Mouse (Mus musculus) lung, adult 18-20 months (tissue): ENCODE data around the gene Trpm2.
A peak's percentile ranks its signal among the peaks of the same experiment; 100 is the strongest.
"Not testable (repeated sequence)": the region's sequence is repeated elsewhere in the genome, so short reads cannot be mapped to it uniquely, and the experiment has no call there.

ENCODE experiments used
- DNase-seq, 2 experiments: peaks; one replicate each; pipeline ENCODE4 v3.0.0; 2022; ENCODE audit warnings: mixed read lengths in 2 of 2

Gene Trpm2

DNA sequence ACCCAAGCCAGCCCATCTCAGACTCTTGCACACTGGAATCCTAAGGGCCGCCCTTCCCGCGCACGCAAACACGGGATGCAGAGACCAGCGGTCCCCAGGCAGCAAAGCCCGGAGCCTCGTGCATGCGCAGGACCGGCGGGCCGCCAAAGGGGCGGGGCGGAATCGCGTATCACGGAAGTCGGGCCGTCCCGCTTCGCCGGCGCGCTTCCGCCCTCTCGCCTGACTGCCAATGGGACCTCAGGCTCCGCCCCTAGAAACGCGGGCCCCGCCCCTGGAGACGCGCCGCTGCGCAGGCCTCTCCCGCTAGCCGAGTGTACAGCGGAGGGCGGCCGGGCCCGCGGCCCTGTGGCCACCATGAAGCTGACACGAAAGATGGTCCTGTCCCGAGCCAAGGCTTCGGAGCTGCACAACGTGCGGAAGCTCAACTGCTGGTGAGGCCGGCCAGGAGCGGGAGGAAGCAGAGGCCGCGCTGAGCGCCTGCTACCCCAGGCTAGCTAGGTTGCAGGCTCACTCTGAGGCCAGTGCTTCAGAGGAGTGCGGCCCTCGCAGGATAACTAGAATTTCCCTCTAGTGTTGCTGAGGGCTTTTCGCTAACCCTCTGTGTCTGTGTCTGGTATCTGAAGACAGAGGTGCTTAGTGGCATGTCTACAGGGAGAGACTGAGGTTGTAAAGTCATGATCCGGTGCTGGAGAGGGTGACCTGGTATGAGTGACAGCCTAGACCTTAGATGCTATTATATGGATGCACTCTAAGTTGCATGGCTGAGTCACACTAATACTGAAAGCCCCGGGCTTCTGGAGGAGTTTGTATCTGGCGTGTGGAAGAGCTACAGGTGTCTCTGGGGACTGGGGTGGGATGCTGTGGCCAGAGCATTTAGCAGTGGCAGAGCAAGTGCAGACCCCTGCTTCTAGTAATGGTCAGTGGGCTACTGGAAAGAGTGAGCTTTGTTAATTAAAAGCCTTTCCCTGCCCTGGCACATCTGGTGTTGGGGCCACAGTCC, 8.3 kb upstream of the Trpm2 start, which contains the start of gene 1810043G02Rik:
Gene 1810043G02Rik (plus strand): TSS at position 174 of the 1,000 bp plus-strand sequence.
- DNase-seq, result peak; percentile 98 to 99

DNA sequence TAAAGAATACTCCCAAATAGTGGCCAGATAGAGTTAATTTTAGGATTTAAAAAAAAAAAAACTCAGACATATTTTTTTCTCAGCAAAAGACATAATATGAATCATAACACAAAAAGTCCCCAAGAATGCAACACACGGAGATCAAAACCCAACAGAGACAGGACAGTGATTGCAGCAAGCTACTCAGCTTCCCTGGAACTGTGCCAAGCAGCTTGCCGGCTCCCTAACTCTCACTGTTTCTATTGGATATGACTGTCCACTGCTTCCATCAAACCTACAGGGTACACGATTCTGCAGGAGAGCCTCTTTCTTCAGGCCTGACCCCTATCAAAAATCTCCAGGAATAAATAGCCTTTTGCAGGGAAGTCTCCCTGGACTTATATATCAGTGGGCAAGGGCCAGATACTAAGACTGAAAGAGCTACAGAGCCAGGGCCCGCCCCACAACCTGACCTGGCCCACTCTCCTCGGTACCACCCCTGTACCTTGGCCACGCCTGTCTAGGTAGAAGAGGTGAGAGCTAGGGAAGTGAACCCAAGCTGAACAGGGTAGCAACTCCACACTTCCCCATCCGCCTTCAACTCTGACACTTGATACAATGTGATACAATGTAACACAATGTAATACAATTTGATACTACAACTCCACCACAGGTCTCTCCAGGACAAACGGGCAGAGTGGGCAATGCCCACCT, 6.2 kb upstream of the Trpm2 start:
- DNase-seq, result no peak

DNA sequence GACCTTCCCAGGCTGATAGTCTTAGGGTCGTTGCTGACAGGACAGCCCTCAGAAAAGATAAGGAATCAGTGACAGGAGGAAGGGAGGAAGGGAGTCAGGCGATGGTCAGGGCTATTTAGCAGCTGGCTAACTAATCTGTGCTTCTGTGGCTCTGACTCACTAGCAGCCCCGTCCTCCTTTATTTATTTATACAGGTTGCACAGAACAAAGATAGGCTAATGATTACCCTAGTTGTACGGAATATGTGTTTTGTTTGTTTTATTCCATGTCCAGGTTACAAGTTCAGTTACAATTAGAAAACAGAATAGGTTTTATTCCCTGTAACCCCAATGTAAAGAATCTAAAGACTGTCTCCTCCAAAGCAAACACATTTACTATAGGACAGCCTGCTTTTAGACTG, 5.3 kb upstream of the Trpm2 start:
- DNase-seq, result no peak

DNA sequence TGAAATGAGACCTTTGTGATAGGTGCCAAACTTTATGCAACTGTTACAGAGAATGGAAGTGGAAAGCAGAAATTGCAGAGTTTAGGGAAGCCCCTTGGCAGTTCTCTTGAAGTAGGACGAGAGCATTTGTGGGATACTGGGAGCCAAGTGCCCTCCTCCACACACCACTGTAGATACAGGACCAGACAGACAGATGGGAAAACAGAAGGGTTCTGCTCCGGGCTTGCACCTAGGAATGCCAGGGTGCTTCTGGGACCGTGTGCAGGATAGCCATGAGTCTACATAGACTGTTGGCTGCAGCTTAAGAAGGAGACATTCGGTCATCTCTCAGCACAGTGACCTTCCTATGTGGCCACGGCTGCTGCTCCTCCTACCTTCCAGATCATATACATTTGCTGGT, 4.4 kb upstream of the Trpm2 start:
- no peak for DNase-seq

DNA sequence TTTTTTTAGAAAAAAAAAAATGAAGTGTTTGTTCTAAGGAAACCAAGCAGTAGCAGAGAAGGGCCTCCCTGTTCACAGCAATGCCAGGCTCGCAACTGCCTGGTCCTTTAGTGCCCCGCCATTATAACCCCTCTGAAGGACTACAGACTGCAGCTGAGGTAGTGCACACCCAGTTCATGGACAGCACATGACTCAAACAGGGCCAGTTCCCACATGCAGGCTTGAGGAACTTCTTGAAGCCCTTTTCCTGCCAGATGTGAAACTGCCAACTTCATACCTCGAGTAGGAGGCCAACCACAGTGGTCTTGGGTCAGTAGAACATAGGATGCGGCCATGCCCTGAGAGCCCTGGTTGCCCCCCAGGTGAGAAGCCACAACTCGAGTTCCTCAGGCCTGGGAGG, 4.0 kb upstream of the Trpm2 start:
- DNase-seq, result no peak

DNA sequence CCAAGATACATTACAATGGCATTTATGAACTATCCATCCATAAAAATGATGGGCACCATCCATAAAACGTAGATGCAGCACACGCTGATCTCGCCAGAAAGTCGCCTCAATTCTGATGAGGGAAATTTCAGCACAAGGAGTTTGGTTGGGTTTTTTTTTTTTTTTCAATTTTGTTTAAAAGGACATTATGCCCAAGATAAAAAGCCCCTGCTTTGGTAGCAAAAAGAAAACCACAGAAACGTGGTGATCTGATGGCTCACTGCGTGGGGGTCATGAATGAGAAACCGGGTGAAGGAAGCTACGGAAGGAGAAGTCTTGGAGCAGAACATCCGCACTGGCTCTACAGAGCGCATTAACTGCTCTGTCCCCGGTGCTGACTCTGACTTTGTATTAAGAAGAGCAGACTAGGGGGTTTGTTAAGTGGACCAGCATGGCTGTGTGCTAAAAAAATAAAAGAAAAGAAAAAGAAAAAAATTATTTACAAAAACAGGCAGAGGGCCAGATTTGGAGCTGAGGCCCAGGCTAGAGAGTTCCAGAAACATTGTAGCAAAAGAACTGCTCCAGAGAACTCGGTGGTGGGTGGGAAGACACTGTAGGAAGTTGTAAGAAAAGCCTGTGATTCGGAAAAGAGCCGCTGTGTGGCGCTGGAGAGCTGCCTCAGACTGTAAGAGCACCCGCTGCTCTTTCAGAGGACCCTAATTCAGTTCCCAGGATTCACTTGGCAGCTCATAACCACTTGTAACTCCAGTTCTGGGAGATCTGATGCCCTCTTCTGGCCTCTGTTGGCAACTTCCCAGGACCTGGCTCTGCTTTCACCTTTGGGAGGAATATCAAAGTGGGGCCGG, 1.6 kb upstream of the Trpm2 start:
- peak in 1 of 2 experiments; percentile 10 for DNase-seq

DNA sequence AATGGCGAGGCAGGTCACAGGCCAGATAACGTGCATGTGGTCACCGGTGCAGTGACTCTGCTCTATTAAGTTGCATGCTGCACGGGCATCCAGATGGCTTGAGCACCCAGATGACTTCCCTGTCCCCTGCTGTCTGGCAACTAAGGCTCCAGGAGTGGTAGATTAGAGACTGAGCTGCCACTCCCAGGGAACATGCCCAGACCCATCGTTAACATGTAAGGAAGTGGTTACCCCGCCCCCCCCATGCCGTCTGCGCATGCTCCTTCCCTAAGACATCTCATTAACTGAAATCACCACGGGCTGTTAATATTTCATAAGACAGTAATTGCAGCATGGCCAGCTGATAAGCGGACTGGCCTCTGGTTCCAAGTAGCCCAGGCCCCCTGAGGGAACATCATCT, 828 bp upstream of the Trpm2 start:
- DNase-seq, result peak; percentile 47 to 48

DNA sequence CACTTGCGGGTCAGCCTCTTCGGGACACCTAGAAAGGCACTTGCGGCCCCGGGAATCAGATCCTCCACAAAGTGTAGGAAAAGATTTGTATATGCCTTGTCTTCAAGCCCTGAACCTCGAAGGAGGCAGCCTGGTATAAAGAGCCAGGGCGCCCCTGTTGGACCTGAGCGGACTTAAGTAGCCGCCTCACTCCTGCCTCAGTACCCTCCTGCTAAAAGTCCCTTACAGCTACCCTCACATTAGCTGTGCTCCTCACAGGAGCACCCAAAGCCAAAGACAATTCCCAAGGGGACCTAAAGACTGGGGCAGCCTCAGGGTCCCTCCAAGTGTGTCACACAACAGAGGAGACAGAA, 414 bp downstream of the Trpm2 start:
- no peak for DNase-seq

DNA sequence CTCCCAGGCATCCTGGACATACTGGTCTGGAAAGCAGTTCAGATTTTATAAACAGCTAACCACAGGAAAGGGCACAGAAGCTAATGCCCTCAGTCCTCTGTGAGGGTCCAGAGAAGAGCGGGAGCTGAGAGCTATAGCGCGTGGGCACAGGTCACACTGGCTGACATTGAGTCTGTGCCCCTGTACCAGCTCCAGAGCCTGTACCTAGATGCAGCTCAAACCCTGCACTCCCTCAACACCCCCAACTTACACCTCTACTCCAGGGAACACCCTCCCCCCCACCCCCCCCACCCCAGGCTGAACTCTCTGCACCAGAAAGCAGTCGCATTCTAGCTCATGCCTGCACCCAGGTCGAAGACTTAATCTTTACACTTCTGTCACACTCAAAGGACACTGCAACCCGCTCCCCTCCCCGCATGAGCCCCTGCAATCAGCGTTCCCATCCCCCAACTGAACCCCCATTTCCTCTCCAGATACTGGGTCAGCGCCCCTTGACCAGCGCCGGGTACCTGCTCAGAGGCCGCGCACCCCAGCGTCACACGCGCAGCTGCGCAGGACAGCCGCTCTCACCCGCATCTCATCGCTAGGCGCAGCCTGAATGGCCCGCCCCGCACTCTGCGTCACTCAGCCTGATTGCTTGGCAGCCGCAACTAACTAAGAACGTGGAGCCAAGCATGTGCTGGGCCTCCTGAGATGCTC, 940 bp downstream of the Trpm2 start:
- DNase-seq, result peak in 1 of 2 experiments; percentile 28

DNA sequence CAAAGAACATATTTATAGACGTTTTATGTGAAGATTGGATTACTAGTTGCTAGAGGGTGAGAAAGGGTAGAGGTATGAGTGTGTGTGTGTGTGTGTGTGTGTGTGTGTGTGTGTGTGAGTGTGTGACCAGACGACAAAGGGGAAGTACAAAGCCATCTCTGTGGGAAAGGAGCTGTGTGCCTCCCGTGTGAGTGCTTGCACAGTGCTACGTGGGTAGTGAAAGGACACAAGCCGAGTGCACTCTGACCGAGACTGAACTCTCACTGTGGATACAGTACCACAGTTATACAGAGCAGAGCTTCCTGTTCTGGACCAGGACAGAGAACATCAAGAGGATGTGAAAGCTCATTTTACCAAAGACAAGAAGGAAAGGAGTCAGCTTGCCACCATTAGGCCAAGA, 6.4 kb downstream of the Trpm2 start:
- no peak for DNase-seq

DNA sequence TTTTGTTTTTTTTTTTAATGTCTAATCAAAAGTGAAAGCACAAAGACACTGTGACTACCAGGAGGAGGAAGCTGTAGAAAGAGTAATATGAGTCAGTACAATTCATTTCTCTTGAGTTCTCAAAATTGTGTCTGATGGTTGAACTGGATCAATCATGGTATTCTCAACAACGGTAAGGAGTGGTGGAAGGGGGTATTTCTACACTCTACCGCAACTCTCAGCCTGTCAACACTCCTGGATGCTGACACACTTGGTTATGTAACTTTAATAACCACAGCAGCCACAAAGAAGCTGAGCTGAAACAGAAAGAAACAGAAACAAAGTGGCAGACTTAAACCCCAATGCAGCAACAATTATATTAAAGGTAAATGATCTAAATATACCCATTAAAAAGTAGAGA, 7.6 kb downstream of the Trpm2 start:
- no peak for DNase-seq

DNA sequence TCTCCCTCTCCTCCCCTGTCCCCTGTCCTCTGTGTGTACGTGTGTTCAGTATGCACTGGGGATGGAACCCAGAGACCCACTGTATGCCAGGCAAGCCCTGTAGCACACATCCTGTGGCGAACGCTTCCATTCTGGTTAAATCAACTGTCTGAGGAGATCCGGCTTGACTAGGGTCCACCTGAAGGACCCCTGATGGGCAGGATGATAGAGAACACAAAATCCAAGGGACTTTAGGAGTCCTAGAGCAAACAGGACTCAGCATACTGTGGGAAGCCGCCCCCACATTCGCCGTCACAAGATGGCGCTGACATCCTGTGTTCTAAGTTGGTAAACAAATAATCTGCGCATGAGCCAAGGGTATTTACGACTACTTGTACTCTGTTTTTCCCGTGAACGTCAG, 19.9 kb downstream of the Trpm2 start:
- not testable (repeated sequence) for DNase-seq

DNA sequence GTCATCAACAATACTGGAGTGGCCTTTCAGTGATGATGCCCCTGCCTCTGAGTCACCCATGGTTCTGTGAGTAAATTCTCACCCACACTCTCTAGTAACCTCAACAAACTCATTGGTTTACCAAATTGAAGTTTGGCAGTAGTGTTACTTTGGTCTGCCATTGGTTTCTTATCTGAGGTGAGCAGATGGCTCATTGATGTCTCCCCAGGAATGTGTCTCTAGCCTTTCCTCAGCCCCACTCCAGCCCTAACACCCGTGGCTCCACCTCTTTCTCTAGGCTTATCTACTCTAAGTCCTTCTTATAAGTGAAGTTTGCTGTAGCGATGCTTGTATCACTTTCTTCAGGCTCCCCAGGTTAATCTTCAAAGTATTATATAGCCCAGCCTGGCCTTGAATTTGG, 30.7 kb downstream of the Trpm2 start:
- DNase-seq, result no peak

DNA sequence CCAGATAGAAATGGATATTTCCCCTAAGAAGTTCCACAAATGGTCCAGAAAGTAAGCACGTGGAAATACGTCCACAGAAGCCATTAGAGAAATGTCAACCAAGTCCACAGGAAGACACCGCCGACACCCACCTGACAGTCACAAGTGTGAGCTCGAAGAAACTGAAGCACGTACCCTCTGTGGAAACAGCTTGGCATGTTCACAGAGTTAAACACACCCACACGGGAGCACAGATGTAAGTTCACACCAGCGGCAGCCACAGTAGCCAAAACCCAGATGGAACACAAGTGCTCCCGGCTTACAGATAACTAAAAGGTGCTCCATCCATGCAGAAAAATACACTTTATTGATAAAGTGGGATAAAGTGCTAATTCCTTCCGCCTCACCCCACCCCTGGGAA, 43.0 kb downstream of the Trpm2 start:
- no peak for DNase-seq

DNA sequence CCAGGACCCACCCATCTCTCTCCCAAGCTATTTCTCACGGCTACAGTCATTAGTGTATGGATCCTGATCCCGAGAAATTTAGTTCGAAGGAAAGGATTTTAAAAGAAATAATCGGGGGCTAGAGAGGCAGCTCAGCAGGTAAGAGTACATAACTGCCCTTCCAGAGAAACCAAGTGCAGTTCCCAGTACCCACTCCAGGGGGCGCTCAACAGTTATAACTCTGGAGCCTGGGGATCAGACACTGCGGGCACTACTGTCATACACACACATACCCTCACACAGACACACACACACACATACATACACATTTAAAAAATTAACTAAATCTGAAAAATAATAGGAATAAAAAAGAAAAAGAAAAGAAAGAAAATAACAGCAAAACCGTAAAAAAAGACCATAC, 44.2 kb downstream of the Trpm2 start:
- peak; percentile 37 to 47 for DNase-seq

DNA sequence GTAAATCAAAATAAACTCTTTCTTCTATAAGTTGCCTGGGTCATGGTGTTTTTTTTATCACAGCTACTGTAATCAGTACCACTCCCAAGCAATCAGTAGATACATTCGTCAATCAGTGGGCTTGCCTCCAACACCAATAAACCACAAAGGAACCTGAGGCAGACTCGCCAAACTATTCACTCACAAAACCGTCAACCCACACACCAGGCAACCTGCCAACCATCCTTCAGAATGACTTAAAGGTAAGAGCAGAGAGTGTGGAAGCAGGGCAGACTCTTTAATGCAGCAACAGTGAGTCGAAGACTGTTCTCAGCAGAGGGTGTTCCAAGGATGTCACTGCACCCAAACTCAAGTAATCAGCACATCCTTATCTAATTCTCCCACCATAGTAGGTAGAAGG, 47.7 kb downstream of the Trpm2 start:
- DNase-seq, result no peak

DNA sequence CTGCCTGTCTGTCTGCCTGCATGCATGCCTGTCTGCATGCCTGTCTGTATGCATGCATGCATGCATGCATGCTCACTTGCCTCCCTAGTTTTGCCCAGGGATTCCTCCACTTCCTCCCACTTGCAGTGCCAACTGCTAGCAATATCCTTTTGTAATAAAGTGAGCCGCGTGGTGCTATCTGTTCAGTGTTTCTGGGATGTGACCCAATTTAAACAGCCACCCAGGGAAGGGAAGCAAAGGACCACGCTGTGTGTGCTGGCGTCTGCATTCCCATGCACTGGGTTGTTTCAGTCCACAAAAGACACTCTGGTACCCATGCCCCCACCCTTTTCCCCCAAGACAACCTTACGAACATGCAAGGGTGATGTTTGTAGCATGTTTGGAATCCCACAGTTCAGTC, 49.4 kb downstream of the Trpm2 start:
- DNase-seq, result no peak

DNA sequence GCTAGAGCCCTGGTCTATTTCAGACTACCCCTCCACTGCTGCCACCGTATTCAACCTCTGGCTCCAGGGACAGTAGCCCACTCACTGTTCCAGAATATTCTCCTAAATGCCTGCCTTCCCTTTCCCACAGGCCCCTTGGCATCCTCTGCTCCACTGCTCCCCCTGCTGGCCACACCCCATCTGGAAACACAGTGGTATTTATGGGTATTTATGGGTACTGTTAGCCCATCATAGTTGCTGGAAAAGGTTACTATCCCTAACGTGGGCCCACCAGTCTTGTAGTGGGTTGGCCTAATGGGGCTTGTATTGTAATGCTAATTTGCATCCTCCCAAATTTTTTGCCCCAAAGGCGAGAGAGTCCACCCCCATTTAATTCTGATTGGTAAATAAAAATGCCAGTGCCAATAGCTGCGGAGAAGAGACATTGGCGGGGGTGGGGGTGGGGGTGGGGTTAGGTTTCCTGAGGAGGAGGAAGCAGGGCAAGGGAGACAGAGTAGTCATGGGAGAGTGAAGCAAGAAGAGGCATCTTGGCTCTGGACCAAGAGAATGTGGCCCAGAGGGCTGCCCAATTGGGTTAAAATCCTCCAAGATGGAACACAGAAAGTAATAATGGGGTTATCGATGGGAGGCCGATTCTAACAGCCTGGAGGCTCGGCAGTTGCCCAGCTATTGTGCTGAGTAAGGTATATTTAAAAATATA, 53.6 kb downstream of the Trpm2 start:
- peak; percentile 35 to 57 for DNase-seq

DNA sequence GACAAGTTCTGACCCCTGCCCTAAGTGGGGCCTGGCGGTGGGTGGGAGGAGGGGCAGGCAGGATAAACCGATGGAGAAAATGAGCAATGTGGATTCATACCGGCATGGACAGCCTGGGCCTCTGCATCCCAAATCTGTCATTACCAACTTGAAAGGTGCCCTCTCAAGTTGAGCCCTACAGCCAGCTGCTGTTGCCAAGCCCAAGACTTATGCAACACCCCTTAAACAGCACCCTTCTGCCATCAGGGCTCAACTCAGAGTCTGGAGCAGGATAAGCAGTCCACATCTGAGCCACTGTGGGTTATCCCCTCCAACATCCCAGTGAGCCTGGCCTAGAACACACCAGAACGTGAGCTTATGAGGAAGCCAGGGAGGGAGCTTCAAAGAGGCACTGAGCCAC, 57.1 kb downstream of the Trpm2 start:
- no peak for DNase-seq

DNA sequence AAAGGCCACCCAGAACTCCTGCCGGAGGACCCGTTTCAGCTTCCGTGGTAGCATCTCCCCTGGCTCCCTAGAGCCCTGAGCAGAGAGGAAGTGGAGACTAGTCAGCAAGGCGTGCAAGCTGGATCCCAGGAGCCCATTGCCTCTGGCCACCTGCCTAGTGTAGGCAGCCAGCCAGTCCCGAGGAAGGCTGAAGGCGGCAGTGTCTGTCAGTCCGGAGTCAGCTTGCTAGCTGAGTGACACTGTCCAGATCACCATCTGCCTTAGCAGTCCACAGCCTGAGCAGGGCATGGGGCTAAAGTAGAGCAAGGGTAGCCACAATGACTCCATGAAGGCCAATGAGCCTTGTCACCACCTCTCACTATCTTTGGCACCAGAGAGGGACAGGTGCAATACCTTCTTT, 57.8 kb downstream of the Trpm2 start:
- no peak for DNase-seq

DNA sequence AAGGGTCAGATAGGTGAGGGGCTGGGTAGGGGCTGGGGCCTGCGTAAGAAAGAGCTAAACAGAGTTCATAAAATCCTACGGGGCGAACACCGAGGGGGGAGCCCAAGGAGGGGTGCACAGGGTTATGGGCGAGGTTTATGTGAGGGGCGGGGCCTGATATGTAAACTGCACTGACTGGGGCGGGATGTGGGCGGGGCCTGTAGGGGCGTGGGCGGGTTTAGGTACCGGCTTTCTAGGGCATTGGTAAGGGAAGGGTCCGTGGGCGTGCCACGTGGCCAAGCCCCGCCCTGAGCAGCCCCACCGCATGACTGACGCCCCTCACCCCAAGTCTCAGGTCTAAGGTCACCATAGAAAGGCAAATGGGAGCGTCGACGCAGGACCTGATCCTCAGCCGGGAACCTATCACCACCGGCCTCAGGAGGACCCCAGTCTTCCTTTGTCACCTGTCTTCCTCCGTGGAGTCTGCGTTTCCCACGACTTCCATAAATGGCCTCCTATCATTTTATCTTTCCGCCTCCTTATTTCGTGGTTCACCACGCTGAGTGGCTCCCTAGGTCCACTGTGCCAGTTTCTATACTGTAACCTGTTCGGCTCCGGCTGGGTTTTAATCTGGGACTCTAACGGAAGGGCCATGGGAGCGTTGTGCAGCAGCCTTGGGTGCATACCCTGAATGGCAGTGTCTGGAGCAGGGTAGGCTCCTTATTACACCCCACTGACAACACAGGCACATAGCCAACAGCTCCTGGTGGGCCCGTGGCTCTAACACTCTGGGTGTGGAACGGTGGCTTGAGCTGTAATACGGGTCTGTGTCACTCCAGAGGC, 67.3 kb downstream of the Trpm2 start:
- peak in 1 of 2 experiments; percentile 10 for DNase-seq
